Mouse (Mus musculus): Measurements from ENCODE around the gene Stil.

Stil gene

DNA sequence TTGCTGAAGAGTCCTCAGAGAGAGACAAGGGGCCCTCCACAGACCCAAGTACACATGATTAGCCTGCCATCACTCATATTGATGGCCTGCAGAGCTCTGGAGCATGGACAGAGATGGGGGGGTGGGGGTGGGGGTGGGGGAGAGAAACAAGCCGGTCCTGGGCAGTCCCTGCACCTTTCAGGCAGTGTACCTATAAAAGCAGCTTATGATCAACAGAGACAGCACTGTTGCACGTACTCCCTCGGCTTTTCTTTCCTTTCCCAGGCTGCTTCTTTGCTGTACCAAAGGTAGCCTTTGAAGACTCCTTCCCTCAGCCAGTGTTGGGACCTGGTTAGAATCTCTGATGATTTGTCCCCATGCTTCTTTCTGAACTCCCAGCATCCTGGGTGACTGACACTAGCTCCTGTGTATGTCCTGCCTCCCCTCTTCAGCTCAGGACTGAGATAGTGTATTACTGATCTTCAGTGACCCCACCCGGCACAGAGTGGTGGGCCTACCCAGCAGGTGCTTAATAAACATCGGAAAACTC is 79.9 kb downstream of the Stil start:
- no peak for DNase-seq (ENCODE audit: low read depth, low spot score)

DNA sequence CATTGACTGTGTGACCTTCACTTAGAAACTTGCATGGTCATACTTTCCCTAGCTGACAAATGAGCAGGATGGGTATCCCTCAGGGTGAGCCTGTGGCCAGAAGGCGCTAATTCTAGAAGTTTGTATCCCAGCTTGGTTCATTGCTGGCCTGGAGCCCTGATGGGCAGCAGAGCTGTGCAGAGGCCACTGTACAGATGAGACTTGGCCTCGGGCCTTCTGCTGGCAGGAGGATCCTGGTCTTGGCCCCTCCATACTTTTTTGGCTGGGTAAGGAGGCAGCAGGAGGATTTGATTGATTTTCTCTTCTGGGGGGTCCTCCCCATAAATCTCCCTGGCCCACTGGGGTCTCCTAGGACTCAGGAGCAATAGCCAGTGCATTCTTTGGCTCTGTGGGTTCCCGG is 83.1 kb downstream of the Stil start:
- no peak for DNase-seq (ENCODE audit: low read depth, low spot score)

DNA sequence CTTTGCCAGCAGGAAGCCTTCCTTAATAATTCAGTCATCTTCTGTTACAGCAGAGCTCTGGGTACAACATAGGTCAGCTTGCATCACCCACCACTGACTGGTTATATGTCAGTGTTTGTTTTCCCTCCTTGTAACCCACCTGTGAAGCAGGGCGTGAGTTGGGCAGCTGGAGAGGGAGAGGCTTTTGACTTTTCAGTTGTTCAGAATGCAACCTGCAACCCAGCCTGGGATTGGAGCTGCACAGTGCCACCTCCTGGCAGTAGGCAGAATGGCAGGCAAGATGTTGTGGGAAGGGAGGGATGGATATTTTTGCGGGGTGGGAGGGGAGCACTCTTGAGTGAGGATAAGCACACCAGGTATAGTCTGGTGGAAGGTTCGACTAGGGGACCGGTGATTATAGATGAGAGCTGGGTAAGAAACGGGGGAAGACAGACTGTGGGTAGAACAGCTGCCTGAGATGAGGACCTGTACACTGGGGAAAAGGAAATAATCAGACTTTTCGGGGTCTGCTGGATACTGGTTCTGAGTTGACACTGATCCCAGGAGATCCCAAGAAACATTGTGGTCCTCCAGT is 85.7 kb downstream of the Stil start:
- no peak for DNase-seq (ENCODE audit: low read depth, low spot score)

DNA sequence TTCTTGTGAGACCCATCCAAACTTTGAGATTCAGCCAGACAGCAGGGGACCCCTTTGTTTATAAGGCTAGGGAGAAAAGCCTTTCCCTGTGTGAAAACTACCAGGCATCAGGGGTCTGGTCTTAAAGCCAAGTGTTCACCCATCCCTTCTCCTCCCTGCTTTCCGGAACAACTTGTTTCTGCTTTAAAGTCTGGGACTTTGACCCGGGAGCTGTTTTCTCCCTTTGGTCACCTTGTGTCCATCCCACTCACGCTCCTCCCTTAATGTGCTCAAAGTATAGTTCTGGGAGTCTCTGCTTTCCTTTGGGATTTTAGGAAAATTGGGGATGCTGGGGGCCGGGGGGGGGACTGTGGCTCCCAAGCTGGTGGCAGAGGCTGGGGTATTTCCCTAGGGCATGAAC is 86.3 kb downstream of the Stil start:
- no peak for DNase-seq (ENCODE audit: low read depth, low spot score)

DNA sequence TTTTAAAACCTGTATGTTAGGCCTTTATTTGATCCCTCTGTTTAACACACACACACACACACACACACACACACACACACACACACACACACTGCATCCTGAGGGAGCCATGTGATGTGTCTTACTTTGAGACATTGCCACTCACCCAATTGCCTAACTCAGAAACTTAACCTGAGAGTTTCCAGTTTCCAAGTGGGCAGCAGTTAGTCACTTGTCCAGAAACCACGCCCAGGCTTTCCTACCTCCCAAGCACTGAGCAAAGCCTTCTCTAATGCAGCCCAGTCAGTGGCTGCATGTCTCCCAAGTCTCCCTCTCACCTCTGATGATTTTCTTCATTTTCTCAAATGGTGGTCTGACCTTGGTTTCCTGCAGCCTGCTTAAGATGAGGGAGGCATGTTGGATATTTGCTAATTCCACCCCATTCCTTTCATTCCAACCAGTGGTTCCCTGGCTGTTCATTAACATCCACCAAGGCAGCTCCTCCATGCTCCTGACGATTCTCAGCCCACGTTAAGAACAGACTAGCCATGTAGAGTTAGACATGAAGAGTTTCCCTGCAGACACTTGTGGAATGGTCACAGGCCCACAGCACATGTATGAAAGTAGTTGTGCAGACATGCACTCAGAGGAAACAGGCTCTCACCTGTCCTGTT is 86.9 kb downstream of the Stil start:
- no peak for DNase-seq (ENCODE audit: low read depth, low spot score)

DNA sequence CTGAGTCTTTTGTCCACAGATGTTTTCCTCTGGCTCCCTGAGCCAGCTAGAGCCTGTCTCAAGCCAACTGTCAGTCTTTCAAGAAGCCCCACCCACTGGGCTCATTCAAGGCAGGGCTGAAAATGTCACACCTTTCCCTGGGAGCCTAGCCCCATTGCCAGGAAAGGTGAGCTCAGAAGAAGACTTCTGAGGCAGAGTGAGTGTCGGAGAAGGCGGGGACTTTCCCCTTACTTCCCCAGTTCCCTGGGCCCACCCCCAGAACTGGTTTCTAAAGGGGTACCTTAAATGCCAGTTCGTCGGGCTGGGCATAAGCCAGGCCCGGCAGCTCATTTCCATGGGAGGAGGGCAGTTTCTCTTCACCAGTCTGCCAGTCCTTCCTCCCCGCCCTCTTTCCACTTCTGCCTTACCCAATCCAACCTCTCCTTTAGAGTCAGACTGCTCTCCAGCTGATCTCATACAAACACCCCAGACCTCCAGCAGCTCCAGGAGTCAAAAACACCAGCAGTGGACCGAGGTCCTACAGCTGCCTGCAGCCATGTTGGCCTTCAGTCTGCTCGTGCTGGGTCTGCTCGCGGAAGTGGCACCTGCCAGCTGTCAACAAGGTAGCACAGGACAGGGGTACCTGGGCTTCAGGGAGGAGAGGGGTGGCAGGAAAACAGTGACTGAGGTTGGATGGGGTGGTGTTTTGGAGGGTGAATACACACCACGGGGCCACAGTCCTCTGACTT is 88.8 kb downstream of the Stil start, which contains the start of gene Pdzk1ip1:
Pdzk1ip1 (plus strand) TSS at position 98 of the 728 bp plus-strand sequence.
- no peak for DNase-seq (ENCODE audit: low read depth, low spot score)

DNA sequence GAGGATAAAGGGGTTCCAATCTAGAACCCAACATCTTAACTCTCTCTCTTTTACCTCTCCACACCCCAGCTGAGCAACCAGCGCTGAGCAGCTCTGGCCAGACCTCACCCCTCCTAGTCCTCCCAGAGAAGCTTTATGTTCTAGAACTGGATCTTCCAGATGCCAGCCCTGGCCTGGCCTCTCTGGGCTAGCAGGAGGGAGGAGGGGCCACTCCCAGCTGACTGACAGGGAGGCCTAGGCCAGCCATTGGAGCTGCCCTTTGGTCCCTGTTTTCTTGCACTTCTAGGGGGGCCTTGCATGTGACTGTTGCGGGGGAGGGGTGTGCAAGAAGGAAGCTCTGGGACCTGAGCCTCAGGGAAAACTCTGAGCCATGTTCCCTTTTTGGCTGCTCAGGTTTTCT is 90.6 kb downstream of the Stil start:
- DNase-seq (ENCODE audit: low read depth, low spot score): no peak

DNA sequence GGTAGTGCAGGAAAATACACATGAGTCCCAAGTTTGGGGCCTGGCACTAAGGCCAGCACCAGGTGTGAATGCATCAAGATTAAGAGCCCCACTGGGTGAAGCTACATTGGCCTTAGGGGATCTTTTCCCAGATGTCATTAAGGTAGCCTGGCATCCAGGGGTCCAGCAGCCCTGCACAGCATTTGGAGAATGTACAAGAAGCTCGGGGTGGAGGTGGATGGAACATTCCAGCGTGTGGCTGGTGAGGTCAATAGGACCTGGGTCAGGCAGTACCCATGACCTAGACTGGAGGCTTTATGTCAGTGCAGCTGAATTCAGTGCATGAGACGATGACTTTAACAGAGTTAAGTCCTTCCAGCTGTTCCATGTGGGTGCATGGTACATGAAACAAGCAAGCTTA is 91.8 kb downstream of the Stil start:
- DNase-seq (ENCODE audit: low read depth, low spot score): no peak

Measured in WW6 (cell line).